Mouse (Mus musculus) myocyte (in vitro differentiated cells): ENCODE results near the gene Gm14569.

ENCODE experiments used
- MAX ChIP-seq: IDR thresholded peaks from one replicate; pipeline ENCODE4 v1.6.1; 2011; ENCODE audit warnings: low read depth, mild to moderate bottlenecking, control low read depth
- MYOD1 ChIP-seq, 3 experiments: IDR thresholded peaks; one replicate each; pipeline ENCODE4 v1.6.1; 2011; ENCODE audit warnings: control low read depth in 2 of 3, low read depth in 2 of 3, mild to moderate bottlenecking in 2 of 3, moderate library complexity in 1 of 3; ENCODE audit not compliant: insufficient read length in 2 of 3, control insufficient read depth in 1 of 3
- MYOG ChIP-seq, 3 experiments: IDR thresholded peaks; one replicate each; pipeline ENCODE4 v1.6.1; 2011; ENCODE audit warnings: control low read depth in 2 of 3, low read depth in 2 of 3, mild to moderate bottlenecking in 2 of 3; ENCODE audit not compliant: insufficient read length in 2 of 3, control insufficient read depth in 1 of 3, insufficient read depth in 1 of 3
- POLR2A ChIP-seq: IDR thresholded peaks from one replicate; pipeline ENCODE4 v1.6.1; 2011; ENCODE audit warnings: low read depth, mild to moderate bottlenecking, control low read depth, moderate library complexity; ENCODE audit not compliant: insufficient read length
- TCF12 ChIP-seq: IDR thresholded peaks from one replicate; pipeline ENCODE4 v1.6.1; 2011; ENCODE audit warnings: mild to moderate bottlenecking, control low read depth; ENCODE audit not compliant: poor library complexity, insufficient read depth, severe bottlenecking
- TCF3 ChIP-seq: IDR thresholded peaks from one replicate; pipeline ENCODE4 v1.6.1; 2011; ENCODE audit warnings: low read depth, control low read depth; ENCODE audit not compliant: insufficient read length
- USF1 ChIP-seq: IDR thresholded peaks from one replicate; pipeline ENCODE4 v1.6.1; 2011; ENCODE audit warnings: low read depth, mild to moderate bottlenecking, control low read depth, moderate library complexity

DNA sequence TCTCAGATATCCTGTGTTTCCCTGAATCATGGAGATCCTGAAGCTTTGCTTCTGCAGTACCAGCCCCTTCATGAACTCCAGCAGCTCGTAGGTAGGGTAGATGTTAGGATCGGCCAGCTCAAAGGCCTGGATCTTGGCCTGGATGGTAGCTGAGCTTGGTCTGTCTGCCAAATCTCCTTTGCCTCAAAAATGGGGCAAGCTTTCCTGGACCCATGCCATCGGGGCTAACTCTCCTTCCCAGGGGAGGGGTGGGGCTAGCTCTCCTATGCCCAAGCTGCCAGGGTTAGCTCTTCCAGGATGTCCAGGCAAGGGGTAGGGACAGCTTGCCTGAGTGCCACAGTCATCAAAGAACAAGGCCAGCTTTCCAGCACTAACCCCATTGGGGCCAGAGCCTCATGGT is 72.5 kb downstream of the Gm14569 start:
- TF ChIP-seq POLR2A = no peak
- TF ChIP-seq MAX = no peak
- no peak for TF ChIP-seq TCF12
- no peak for TF ChIP-seq MYOD1 (IDR thresholded peaks at IDR 0.05; ENCODE audit: control insufficient read depth in 1 of 3, insufficient read length in 2 of 3, low read depth in 2 of 3)
- TF ChIP-seq MYOG (IDR thresholded peaks at IDR 0.05; ENCODE audit: control insufficient read depth in 1 of 3, insufficient read depth in 1 of 3, insufficient read length in 2 of 3, low read depth in 2 of 3) = no peak
- TF ChIP-seq USF1 = no peak
- no peak for TF ChIP-seq TCF3
